16 mouse cellular contexts compared by ENCODE assay signal in the genomic region with DNA sequence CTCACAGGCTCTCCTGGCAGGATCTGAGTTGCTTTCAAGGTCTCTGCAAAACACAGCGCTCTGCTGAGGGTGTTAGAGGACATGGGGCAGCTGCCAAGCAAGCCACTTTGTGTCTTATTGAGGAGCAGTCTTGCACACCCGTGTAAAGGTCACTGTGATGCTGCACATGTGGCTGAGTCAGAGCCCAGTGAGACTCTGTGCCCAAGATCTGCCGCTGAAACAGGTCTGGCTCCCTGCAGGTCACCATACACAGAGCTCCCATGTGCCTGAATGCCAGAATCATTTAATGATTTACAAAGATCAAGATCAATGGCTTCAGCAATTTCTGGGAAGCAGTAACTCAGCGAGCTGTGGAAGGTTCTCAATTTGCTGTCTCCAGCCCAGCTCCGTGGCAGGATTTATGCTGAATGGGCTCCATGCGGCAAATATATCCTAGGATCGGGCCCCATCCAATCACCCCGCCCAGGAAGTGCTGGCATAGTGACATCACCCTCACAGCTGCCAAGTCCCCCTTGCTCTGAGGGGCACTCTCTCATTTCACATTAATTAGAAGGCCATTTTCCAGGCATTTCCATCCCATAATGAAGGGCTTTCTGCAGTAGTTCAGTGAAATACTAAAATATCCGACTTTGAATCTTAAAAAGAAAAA.
DNase-seq lines count a peak whose midpoint lies in the region; ATAC-seq and TF ChIP-seq lines count a peak whose summit lies in the region.
"Had no signal": no experiment of that assay in that cellular context is flagged by ENCODE, and none has a peak within 500 bp of the region (broad histone marks: within the 10 kb centered on the region; RNA-seq: fewer than 3 reads in every experiment).

No protein-coding gene starts in this region.

- no peak overlapping the region for H3K4me2 ChIP-seq in kidney, embryonic 16.5 days (replicated peaks; ENCODE audit: low read depth, low read length)
- no peak overlapping the region for H3K4me2 ChIP-seq in stomach, postnatal 0 days (replicated peaks; ENCODE audit: low read depth)
- H3K4me2 ChIP-seq: embryonic facial prominence, embryonic 12.5 days; heart, embryonic 15.5 days; hindbrain, embryonic 12.5 days; neural tube, embryonic 13.5 days had no signal

- no peak for TF ChIP-seq CTCF in stomach, postnatal 0 days (IDR thresholded peaks at IDR 0.05; ENCODE audit: low read depth)

- no peak overlapping the region for H3K9ac ChIP-seq in kidney, embryonic 16.5 days (replicated peaks; ENCODE audit: low read length)
- no peak overlapping the region for H3K9ac ChIP-seq in stomach, postnatal 0 days (ENCODE audit: low read length)
- H3K9ac ChIP-seq: embryonic facial prominence, embryonic 12.5 days; heart, embryonic 15.5 days; hindbrain, embryonic 12.5 days; neural tube, embryonic 13.5 days had no signal

- no peaks in the 10 kb centered on the region for H3K4me1 ChIP-seq in kidney, embryonic 16.5 days (ENCODE audit: insufficient read depth, low read length)
- H3K4me1 ChIP-seq in stomach, postnatal 0 days (replicated peaks; ENCODE audit: control insufficient read depth, insufficient read depth): no peaks in the 10 kb centered on the region
- H3K4me1 ChIP-seq: embryonic facial prominence, embryonic 12.5 days; hindbrain, embryonic 12.5 days had no signal

- peaks cover 12% of the 10 kb centered on the region; the same call in 1 of the 2 replicates for H3K27me3 ChIP-seq in kidney, embryonic 16.5 days (ENCODE audit: insufficient read depth, low read length)
- H3K27me3 ChIP-seq in stomach, postnatal 0 days (ENCODE audit: control insufficient read depth, insufficient read depth, low read length): no peaks in the 10 kb centered on the region

- no peaks in the 10 kb centered on the region for H3K36me3 ChIP-seq in kidney, embryonic 16.5 days (ENCODE audit: insufficient read depth, low read length)
- H3K36me3 ChIP-seq in stomach, postnatal 0 days (ENCODE audit: control insufficient read depth, insufficient read depth, low read length): no peaks in the 10 kb centered on the region
- H3K36me3 ChIP-seq: embryonic facial prominence, embryonic 12.5 days; heart, embryonic 15.5 days; hindbrain, embryonic 12.5 days; neural tube, embryonic 13.5 days had no signal

- DNase-seq in adrenal gland, adult 2 months: peak; percentile 43
- no peak for DNase-seq in adrenal gland, postnatal 4 days (ENCODE audit: low spot score in 2 of 2)
- peak; percentile 4 to 13 for DNase-seq in lung, adult 18-20 months
- DNase-seq in lung, postnatal 25 days (ENCODE audit: low spot score): no peak
- DNase-seq in stomach, postnatal 0 days (ENCODE audit: low spot score): no peak
- DNase-seq in cerebellum, postnatal 25 days: no peak
- DNase-seq in spleen, postnatal 36 days (ENCODE audit: low spot score in 2 of 2): no peak
- DNase-seq: cerebellum, postnatal 14 days; right cerebral cortex, postnatal 25 days had no signal

- WGBS in kidney, embryonic 16.5 days: 55% methylated on average over 9 of the region's 9 CpGs
- 53% methylated on average over 9 of the region's 9 CpGs for WGBS in stomach, postnatal 0 days

- H3K9me3 ChIP-seq in kidney, embryonic 16.5 days (ENCODE audit: low read length): no peaks in the 10 kb centered on the region
- H3K9me3 ChIP-seq in stomach, postnatal 0 days (ENCODE audit: control insufficient read depth, low read length): no peaks in the 10 kb centered on the region
- H3K9me3 ChIP-seq: embryonic facial prominence, embryonic 12.5 days; heart, embryonic 15.5 days; hindbrain, embryonic 12.5 days; neural tube, embryonic 13.5 days had no signal

- no peak overlapping the region for H3K27ac ChIP-seq in kidney, embryonic 16.5 days (ENCODE audit: low read length)
- H3K27ac ChIP-seq in stomach, postnatal 0 days (replicated peaks): no peak overlapping the region
- H3K27ac ChIP-seq: embryonic facial prominence, embryonic 12.5 days; heart, embryonic 15.5 days; hindbrain, embryonic 12.5 days; left cerebral cortex, adult 2 months; neural tube, embryonic 13.5 days had no signal

- no peak for TF ChIP-seq EP300 in stomach, postnatal 0 days (optimal IDR thresholded peaks at IDR 0.05)

- ATAC-seq in kidney, embryonic 16.5 days (ENCODE audit: low FRiP score, low TSS enrichment): peak; percentile 71; the same call in 1 of the 2 replicates
- ATAC-seq in stomach, postnatal 0 days (ENCODE audit: low FRiP score, low TSS enrichment): peak; percentile 63; the same call in 1 of the 2 replicates
- ATAC-seq: midbrain, embryonic 16.5 days had no signal

- H3K4me3 ChIP-seq in kidney, embryonic 16.5 days (ENCODE audit: low read length): no peak overlapping the region
- H3K4me3 ChIP-seq in stomach, postnatal 0 days (ENCODE audit: low read depth, low read length): no peak overlapping the region
- H3K4me3 ChIP-seq: embryonic facial prominence, embryonic 12.5 days; heart, embryonic 15.5 days; hindbrain, embryonic 12.5 days; left cerebral cortex, adult 2 months; neural tube, embryonic 13.5 days had no signal

Comparison
In these comparisons a context has a peak if more than half of its experiments do, and no peak if none do; other contexts are left out.
1. DNase-seq: peak in adrenal gland, adult 2 months (single experiment) and lung, adult 18-20 months (2 of 2); none in adrenal gland, postnatal 4 days (0 of 2), lung, postnatal 25 days (single experiment), stomach, postnatal 0 days (single experiment), cerebellum, postnatal 25 days (0 of 2) and spleen, postnatal 36 days (0 of 2).